In genomic region chr4:107999380-107999779, GRCm38 (mm10) we compare ENCODE assay signal across 28 mouse cellular contexts. TPM values are rescaled to one million over a fixed set of nuclear protein-coding genes. Genes with fewer than 3 reads are reported as not detected.
DNase-seq lines count a peak whose midpoint lies in the region; ATAC-seq and TF ChIP-seq lines count a peak whose summit lies in the region.
"Had no signal": no experiment of that assay in that cellular context is flagged by ENCODE, and none has a peak within 500 bp of the region (broad histone marks: within the 10 kb centered on the region; RNA-seq: fewer than 3 reads in every experiment).

No protein-coding gene starts in this region.

- H3K27me3 ChIP-seq in heart, adult 2 months (ENCODE audit: control insufficient read depth, insufficient read depth, low read length), result no peaks in the 10 kb centered on the region
- 0 out of 2 replicates have a peak, but pooled peaks cover 7% of the 10 kb centered on the region for H3K27me3 ChIP-seq in heart, embryonic 10.5 days (ENCODE audit: insufficient read depth, poor library complexity, severe bottlenecking)
- no peaks in the 10 kb centered on the region for H3K27me3 ChIP-seq in limb, embryonic 13.5 days
- no peaks in the 10 kb centered on the region for H3K27me3 ChIP-seq in limb, embryonic 10.5 days (ENCODE audit: low read depth, poor library complexity, severe bottlenecking)
- H3K27me3 ChIP-seq in heart, postnatal 0 days (ENCODE audit: control insufficient read depth, insufficient read depth, low read length), result no peaks in the 10 kb centered on the region
- H3K27me3 ChIP-seq: embryonic facial prominence, embryonic 12.5 days; forebrain, embryonic 12.5 days; limb, embryonic 15.5 days; neural tube, embryonic 13.5 days; Patski had no signal

- peaks cover 3% of the 10 kb centered on the region for H3K4me1 ChIP-seq in heart, adult 2 months (ENCODE audit: control insufficient read depth, insufficient read depth, low read length)
- H3K4me1 ChIP-seq in heart, embryonic 10.5 days, result peaks cover 6% of the 10 kb centered on the region
- peaks cover 15% of the 10 kb centered on the region; the same call in 1 of the 2 replicates for H3K4me1 ChIP-seq in limb, embryonic 13.5 days
- H3K4me1 ChIP-seq in limb, embryonic 10.5 days, result peaks cover 12% of the 10 kb centered on the region; the same call in 1 of the 2 replicates
- H3K4me1 ChIP-seq in embryonic fibroblast, embryonic 13.5 days (ENCODE audit: control insufficient read depth, insufficient read depth, low read length), result peaks cover 18% of the 10 kb centered on the region
- H3K4me1 ChIP-seq in heart, postnatal 0 days (ENCODE audit: control insufficient read depth, insufficient read depth), result no peaks in the 10 kb centered on the region
- H3K4me1 ChIP-seq: neural tube, embryonic 13.5 days had no signal

- no peak for TF ChIP-seq EP300 in heart, adult 2 months (IDR thresholded peaks at IDR 0.05; ENCODE audit: insufficient read depth, low read depth, low read length)
- 0 out of 2 replicates have a peak, but pooled peaks have one; percentile 1 for TF ChIP-seq EP300 in heart, postnatal 0 days (IDR thresholded peaks at IDR 0.05; ENCODE audit: low read depth)

- no peaks in the 10 kb centered on the region for H3K9me3 ChIP-seq in heart, embryonic 10.5 days
- no peaks in the 10 kb centered on the region for H3K9me3 ChIP-seq in limb, embryonic 13.5 days
- no peaks in the 10 kb centered on the region for H3K9me3 ChIP-seq in limb, embryonic 10.5 days (replicated peaks)
- no peaks in the 10 kb centered on the region for H3K9me3 ChIP-seq in heart, postnatal 0 days (replicated peaks; ENCODE audit: control insufficient read depth, low read length)
- H3K9me3 ChIP-seq: embryonic facial prominence, embryonic 12.5 days; forebrain, embryonic 12.5 days; G1E; hindbrain, embryonic 10.5 days; limb, embryonic 15.5 days; neural tube, embryonic 13.5 days had no signal

- TF ChIP-seq CTCF in heart, adult 2 months (IDR thresholded peaks at IDR 0.05), result no peak
- no peak for TF ChIP-seq CTCF in embryonic fibroblast, embryonic 13.5 days (IDR thresholded peaks at IDR 0.05; ENCODE audit: borderline replicate concordance, insufficient read depth, low read length)
- no peak for TF ChIP-seq CTCF in heart, postnatal 0 days (IDR thresholded peaks at IDR 0.05; ENCODE audit: low read depth)

- no peak for ATAC-seq in limb, embryonic 13.5 days (ENCODE audit: low FRiP score, low read depth)
- no peak for ATAC-seq in heart, postnatal 0 days (ENCODE audit: insufficient read depth, low read depth)
- no peak for ATAC-seq in megakaryocyte-erythroid progenitor cell, adult 5-6 weeks (replicated peaks; ENCODE audit: low FRiP score, low TSS enrichment, poor library complexity, severe bottlenecking)
- ATAC-seq: intestine, postnatal 0 days; midbrain, embryonic 16.5 days; Patski had no signal

- TF ChIP-seq POLR2A in heart, adult 2 months (IDR thresholded peaks at IDR 0.05; ENCODE audit: insufficient read depth, low read depth, low read length), result no peak
- TF ChIP-seq POLR2A in embryonic fibroblast, embryonic 13.5 days (IDR thresholded peaks at IDR 0.05; ENCODE audit: low read depth, low read length), result no peak

- 48% methylated on average over 1 of the region's 1 CpGs for WGBS in heart, adult 2 months
- WGBS in heart, embryonic 10.5 days, result 78% methylated on average over 1 of the region's 1 CpGs
- 79% methylated on average over 1 of the region's 1 CpGs for WGBS in limb, embryonic 13.5 days
- 89% methylated on average over 1 of the region's 1 CpGs for WGBS in limb, embryonic 10.5 days
- WGBS in heart, postnatal 0 days, result 79% methylated on average over 1 of the region's 1 CpGs

- H3K4me3 ChIP-seq in heart, adult 2 months, result no peak overlapping the region
- no peak overlapping the region for H3K4me3 ChIP-seq in heart, embryonic 10.5 days
- H3K4me3 ChIP-seq in limb, embryonic 13.5 days, result no peak overlapping the region
- no peak overlapping the region for H3K4me3 ChIP-seq in limb, embryonic 10.5 days
- no peak overlapping the region for H3K4me3 ChIP-seq in embryonic fibroblast, embryonic 13.5 days (ENCODE audit: insufficient read depth, low read length)
- no peak overlapping the region for H3K4me3 ChIP-seq in heart, postnatal 0 days (ENCODE audit: low read depth, low read length)
- H3K4me3 ChIP-seq: embryonic facial prominence, embryonic 12.5 days; erythroblast, embryonic 14.5 days; forebrain, embryonic 12.5 days; hindbrain, embryonic 10.5 days; limb, embryonic 15.5 days; megakaryocyte, embryonic 14.5 days; myocyte; neural tube, embryonic 13.5 days had no signal

- 0 out of 2 replicates have a peak overlapping the region, but pooled peaks have one; percentile 19 for H3K4me2 ChIP-seq in limb, embryonic 13.5 days (replicated peaks)
- H3K4me2 ChIP-seq in heart, postnatal 0 days (ENCODE audit: low read depth, low read length), result no peak overlapping the region
- H3K4me2 ChIP-seq: embryonic facial prominence, embryonic 12.5 days; forebrain, embryonic 12.5 days; limb, embryonic 15.5 days; lung, embryonic 14.5 days; neural tube, embryonic 13.5 days had no signal

- DNase-seq in heart, adult 2 months, result peak in 1 of 2 experiments; percentile 40
- DNase-seq in heart, embryonic 10.5 days (ENCODE audit: low spot score), result no peak
- no peak for DNase-seq in limb, embryonic 10.5 days (ENCODE audit: low spot score)
- DNase-seq in heart, postnatal 0 days (ENCODE audit: low spot score), result no peak
- DNase-seq in spleen, postnatal 10 days (ENCODE audit: low spot score in 2 of 2), result no peak
- DNase-seq: cerebellum, adult 11-12 months; layer of hippocampus, adult 9-11 months; right cerebral cortex, postnatal 25 days; thymus, adult 18-20 months; thymus, postnatal 36 days had no signal

- no peak overlapping the region for H3K9ac ChIP-seq in heart, adult 2 months (ENCODE audit: low read depth, low read length)
- H3K9ac ChIP-seq in limb, embryonic 13.5 days, result no peak overlapping the region
- H3K9ac ChIP-seq in heart, postnatal 0 days (replicated peaks; ENCODE audit: low read depth, low read length), result no peak overlapping the region
- H3K9ac ChIP-seq: embryonic facial prominence, embryonic 12.5 days; forebrain, embryonic 12.5 days; limb, embryonic 15.5 days; liver, embryonic 14.5 days; lung, embryonic 14.5 days; neural tube, embryonic 13.5 days had no signal

- intact Hi-C loops in heart, adult 2 months (cut with DNase I), result no loop called here

- H3K79me2 ChIP-seq in heart, adult 2 months (replicated peaks; ENCODE audit: control insufficient read depth, insufficient read depth, low read length), result no peaks in the 10 kb centered on the region

- no peaks in the 10 kb centered on the region for H3K36me3 ChIP-seq in heart, adult 2 months (ENCODE audit: control insufficient read depth, insufficient read depth, low read length)
- H3K36me3 ChIP-seq in heart, embryonic 10.5 days, result no peaks in the 10 kb centered on the region
- no peaks in the 10 kb centered on the region for H3K36me3 ChIP-seq in limb, embryonic 13.5 days
- H3K36me3 ChIP-seq in limb, embryonic 10.5 days, result no peaks in the 10 kb centered on the region
- H3K36me3 ChIP-seq in heart, postnatal 0 days (replicated peaks; ENCODE audit: control insufficient read depth, insufficient read depth, low read length), result no peaks in the 10 kb centered on the region
- H3K36me3 ChIP-seq: embryonic facial prominence, embryonic 12.5 days; forebrain, embryonic 12.5 days; G1E; hindbrain, embryonic 10.5 days; limb, embryonic 15.5 days; neural tube, embryonic 13.5 days had no signal

- peak overlapping the region; percentile 56 for H3K27ac ChIP-seq in heart, adult 2 months
- no peak overlapping the region for H3K27ac ChIP-seq in heart, embryonic 10.5 days
- no peak overlapping the region for H3K27ac ChIP-seq in limb, embryonic 13.5 days
- no peak overlapping the region for H3K27ac ChIP-seq in limb, embryonic 10.5 days
- peak overlapping the region; percentile 90 for H3K27ac ChIP-seq in embryonic fibroblast, embryonic 13.5 days (ENCODE audit: insufficient read depth, low read length)
- no peak overlapping the region for H3K27ac ChIP-seq in heart, postnatal 0 days (ENCODE audit: low read depth)
- H3K27ac ChIP-seq: embryonic facial prominence, embryonic 12.5 days; forebrain, embryonic 12.5 days; hindbrain, embryonic 10.5 days; limb, embryonic 15.5 days; liver, embryonic 14.5 days; neural tube, embryonic 13.5 days had no signal

RNA-seq across cellular contexts. Expression of gene Slc1a7, which starts 31.2 kb away (rescaled TPM):
- total RNA-seq in heart, adult 2 months (2021), result under 1 TPM; 0.21 to 0.32 TPM
- 1.2 and 1.9 TPM in 2 replicates for polyA plus RNA-seq in heart, adult 2 months (2012; rRNA removed)
- not detected in 2 replicates for polyA plus RNA-seq in heart, embryonic 10.5 days (2016; fragmentation: Nextera tagmentation; extraction: Ambion mirVana)
- polyA plus RNA-seq in limb, embryonic 13.5 days (2015; fragmentation: Nextera tagmentation; extraction: Ambion mirVana), result not detected in 2 replicates
- not detected in 2 replicates for polyA plus RNA-seq in limb, embryonic 10.5 days (2016; fragmentation: Nextera tagmentation; extraction: Ambion mirVana)
- not detected in 2 replicates for polyA plus RNA-seq in embryonic fibroblast, embryonic 13.5 days (2011; ENCODE audit: insufficient read length, low read depth, missing spikeins)
- 0.65 TPM in 1 of 2 replicates, not detected in the other for total RNA-seq in heart, postnatal 0 days (2014; rRNA removed; ENCODE audit: low replicate concordance)
- 0.08 and 0.10 TPM in 2 replicates for polyA plus RNA-seq in heart, postnatal 0 days (2015; fragmentation: Nextera tagmentation; extraction: Ambion mirVana)
- total RNA-seq in megakaryocyte-erythroid progenitor cell, adult 5-6 weeks (2014; fragmentation: Nextera tagmentation), result not detected in 2 replicates
- not detected in 2 replicates for total RNA-seq in megakaryocyte-erythroid progenitor cell, adult 5-6 weeks (2017)
- polyA plus RNA-seq: embryonic facial prominence, embryonic 12.5 days; erythroblast, embryonic 14.5 days; forebrain, embryonic 12.5 days; G1E; hindbrain, embryonic 10.5 days; midbrain, embryonic 16.5 days; neural tube, embryonic 13.5 days; stomach, embryonic 14.5 days had no signal

Comparison
In these comparisons a context has a peak if more than half of its experiments do, and no peak if none do; other contexts are left out.
1. H3K27ac ChIP-seq: peak in heart, adult 2 months (single experiment) and embryonic fibroblast, embryonic 13.5 days (single experiment); none in heart, embryonic 10.5 days (single experiment), limb, embryonic 13.5 days (single experiment), limb, embryonic 10.5 days (single experiment) and heart, postnatal 0 days (single experiment).